Mouse (Mus musculus): ENCODE measurements at regions not wholly inside any gene's neighbourhood (a gene's known extent, or its start where the extent isn't known, plus 50 kb on each side); places are given as distances from the start of the nearest gene placed in this dataset.

DNA sequence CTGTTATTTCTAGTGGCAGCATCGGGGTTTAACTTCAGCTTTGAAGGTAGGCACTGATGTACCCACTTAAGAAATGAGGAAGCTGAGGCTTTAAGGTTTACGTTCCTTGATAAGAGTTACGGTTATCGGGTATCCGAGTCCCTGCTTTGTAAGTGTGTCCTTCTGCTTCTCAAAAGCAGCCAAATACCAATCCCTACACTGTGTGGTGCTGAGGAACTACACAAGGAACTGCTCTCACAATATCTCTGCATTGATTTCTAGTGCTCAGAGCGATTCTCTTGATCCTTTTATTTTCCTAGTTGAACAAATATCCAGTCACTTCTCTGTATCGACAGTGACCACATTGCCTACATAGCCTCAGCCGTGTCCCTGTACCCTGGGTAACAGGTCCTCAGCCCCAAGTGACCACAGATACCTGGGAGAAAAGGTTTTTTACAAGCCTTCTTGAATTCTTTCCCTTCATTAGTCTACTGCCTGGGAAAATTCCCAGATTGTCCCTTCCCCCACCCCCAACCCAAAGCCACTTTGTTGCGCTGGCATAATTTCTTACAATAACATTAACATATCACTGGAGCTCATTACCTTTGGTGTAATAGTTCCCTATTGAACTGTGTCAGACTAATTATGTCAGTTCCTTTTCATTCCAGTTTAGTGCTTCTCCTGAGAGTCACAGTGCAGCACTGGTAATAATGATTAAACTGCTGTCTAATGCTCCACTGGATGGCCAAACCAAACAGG lies 184.0 kb upstream of the Nlrp1b start:
- DNase-seq = no peak

DNA sequence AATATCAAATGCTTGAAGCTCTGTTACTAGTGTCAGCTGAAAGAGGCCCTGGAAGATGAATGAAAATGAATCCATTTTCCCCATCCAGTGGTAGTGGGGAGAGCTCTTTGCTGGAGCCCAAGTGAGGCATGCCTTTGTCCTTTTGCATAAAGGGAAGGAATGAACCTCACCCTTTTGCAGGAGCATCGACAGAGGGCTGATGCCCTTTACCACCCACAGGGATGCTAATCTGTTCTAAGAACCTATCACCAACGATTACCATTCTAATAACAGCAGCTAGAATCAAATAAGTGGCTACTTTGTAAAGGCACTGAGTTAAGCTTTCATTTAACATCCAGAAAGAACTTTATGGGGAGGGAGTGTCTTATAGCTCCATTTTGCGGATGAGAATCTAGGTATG lies 184.9 kb upstream of the Nlrp1b start:
- DNase-seq = no peak

DNA sequence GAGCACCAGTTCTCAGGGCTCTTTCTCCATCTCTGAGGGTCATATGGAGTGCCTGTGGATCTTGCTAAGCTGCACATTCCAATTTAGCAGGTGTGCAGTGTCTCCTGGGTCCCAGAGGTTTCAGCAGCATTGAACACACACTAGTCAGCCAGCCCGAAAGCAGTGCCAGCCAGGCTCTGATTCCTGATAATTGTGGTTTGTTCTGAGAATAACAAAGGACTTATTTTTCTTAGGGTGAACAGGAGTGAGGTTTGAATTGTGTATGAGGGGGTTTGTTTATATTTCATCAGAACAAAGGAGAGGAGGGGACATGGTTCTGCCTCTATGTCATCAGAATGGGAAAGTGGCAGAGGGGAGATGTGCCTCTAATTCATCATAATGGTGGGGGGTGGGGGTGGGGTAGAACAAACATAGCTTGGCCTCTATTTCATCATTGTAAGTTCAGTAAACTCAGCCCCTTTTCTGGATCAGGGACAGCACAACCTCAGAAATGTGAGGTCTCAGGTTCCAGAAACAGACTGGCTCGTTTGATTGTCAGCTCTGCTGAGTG lies 191.8 kb upstream of the Nlrp1b start:
- no peak for DNase-seq

DNA sequence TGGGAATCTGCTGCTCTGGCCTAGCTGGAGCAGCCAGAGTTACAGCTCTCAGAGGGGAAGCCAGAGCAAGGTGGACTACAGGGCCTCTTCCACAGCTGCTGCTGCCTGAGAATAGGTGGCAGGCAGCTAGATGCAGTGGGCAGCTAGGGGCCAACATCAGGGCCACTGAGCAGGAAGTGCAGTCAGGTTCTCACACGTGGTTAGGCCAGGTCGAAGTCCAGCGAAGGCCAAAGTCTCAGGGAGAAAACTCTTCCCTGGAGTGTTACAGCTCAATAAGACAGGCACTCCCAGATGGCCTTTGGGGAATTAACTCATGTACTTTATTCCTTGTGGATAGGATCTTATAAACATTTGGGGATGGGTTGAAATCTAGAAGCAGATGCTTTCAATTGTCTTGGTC lies 192.7 kb upstream of the Nlrp1b start:
- no peak for DNase-seq

DNA sequence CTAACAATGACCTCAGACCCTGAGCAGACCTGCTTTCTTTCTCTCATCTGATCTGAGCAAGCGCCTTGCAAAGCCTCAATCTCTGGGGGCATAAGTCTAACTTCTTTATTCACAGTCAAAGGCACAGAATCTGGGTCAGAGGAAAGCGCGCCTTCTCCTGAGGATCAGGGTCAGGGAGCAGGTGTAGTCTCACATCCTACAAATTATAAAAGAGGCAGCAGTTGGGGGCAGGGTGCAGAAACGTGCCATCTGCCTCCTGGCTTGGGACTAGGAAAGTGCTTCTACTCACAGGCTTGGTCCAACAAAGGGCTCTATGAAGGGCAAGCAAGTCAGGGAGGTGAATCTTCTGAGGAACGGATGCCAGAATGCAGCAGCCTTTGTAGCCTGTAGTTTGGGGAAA lies 194.3 kb upstream of the Nlrp1b start:
- no peak for DNase-seq

DNA sequence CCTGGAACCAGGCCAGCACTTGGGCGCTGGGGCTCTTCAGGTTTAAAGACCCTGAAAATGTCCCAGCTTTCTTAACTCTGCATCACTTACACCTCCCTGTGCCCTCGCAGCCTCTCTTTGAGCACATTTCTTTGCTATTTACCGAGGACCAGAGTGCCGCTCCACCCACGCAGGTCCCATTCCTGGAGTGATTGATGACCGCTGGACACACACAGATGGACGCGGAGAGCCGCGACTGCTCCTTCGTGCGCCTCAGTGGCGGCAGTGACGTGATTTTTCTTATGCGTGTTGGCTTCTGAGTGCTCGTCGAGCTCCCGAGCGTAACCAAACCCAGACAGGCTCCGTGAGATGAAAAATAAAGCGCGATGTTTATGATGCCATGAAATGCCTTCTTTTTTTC lies 199.2 kb upstream of the Nlrp1b start:
- no peak for DNase-seq

DNA sequence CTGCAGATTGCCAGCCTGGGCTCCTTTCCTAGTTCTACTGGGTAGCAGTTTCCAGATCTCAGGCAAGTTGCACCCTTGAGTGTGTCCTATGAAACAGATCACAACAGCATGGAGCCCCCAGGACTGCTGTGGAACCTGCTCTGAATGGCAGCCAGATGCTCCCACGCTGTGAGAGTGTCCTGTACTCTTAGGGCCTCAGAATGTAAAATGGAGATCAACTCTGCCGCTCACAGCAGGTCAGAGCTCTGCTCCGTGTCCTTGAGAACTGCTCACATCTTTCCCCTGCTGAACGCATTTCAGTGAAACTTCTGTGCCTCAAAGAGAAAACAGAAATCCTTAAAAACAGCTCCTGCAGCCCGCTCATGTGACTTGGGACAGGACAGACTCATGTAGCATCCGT lies 203.7 kb upstream of the Nlrp1b start:
- no peak for DNase-seq

DNA sequence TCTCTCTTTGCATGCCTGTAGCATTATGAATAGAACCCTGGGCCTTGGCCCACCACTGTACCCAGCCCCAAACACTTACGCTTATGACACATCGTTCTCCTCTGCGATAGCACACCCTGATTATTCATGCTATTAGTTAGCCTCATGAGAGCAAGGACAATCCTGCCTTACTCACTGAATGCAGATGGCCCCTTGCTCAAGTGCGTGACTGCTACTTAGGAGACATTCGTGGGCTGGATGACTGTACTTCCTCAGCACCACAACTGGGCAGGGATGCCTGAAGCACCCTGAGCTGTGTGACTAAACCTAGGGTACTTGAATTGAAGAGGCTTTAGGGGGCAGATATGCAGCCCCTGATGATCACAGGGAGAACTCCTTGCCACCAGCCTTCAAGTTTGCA lies 204.4 kb upstream of the Nlrp1b start:
- no peak for DNase-seq

DNA sequence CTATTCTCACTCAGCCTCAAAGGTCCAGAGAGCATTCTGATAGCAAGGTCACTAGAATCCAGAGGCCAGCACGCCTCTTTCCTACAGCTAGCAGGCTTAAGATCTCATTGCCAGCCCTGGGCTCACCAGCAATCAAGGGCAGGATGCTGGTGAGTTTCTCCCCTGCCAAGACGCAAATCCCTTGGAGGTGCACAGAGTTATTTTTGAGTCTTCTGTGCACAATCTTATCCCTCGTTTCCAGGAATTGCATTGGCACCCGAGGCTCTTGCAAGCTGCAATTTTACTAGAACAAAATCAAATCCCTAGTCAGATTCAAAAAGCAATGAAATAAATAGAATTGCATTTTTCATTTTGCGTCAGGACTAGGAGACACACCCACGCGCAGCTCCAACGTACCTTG lies 205.2 kb upstream of the Nlrp1b start:
- no peak for DNase-seq

DNA sequence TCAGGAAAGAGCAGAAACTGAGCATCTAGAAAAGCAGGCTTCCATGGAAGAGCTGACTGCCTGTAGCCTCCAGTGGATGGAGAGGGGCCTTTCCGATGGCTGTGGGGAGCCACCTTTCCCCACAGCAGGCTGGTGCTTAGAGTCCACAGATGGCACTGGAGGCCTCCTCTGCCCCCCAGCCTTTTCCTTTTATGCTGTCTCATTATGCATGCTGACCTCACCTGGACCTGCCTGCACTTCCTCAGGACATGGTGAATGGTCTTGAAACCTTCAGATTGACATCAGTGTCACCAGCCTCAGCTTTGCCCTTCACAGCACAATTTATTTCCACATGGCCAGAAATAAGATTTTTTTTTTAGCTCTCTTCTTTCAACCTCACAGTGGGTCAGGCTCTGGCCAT lies 205.8 kb upstream of the Nlrp1b start:
- DNase-seq = no peak

DNA sequence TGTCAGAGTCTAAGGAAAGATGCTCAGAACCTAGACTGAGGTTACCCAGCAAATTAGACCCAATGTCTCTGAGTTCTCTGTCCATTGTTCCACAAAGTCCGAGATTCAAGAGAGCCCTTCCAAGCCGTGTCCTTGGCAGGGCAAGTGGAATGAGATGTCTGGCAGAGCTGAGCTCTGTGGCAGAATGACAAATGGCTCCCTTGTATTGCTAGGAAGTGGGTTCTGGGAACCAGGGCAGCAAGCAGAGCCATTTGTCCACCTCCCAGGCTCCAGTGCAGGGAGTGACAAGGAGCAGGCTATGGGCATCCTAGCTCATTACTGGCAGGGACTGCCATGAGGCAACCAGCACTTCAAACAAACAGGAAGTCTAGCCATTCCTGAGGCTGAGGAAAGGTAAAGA lies 206.3 kb upstream of the Nlrp1b start:
- DNase-seq = peak; percentile 21

DNA sequence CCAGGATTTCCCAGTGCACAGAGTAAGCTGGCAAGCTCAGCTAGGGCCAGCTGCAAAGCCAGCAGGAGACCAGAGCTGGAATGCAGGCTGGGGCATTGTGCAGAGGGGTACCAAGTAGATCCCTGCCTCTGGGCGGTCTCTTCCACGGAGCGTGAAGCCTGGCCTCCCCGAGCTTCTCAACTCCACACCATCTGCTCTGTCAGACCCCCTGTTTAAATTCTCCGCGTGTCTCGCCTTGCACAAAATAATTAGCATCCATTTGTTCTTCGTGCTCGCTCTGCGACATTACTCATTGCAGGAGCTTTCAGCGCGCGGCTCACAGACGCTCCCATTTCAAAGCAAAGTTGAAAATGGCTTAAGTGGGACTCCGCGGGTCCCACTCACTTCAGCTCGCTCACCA lies 209.3 kb upstream of the Nlrp1b start:
- DNase-seq = no peak

DNA sequence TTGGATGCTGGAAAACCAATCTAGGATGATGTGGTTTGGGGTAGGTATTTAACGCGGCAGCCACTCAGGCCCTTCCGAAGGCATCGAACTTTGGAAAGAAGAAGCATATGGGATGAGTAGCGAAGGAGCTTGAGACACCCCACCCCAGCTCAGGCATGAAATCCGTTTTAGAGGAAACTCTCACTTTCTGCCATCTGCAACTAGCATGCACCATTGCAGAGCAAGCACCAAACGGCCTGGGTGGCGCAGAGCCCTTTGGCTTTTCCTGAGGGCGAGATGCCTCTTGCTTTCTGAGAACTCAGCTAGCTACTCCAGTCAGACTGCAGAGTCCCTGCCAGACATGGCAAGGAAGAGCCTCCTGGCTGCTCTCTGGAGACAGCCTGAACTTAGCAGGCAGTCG lies 209.9 kb upstream of the Nlrp1b start:
- no peak for DNase-seq

DNA sequence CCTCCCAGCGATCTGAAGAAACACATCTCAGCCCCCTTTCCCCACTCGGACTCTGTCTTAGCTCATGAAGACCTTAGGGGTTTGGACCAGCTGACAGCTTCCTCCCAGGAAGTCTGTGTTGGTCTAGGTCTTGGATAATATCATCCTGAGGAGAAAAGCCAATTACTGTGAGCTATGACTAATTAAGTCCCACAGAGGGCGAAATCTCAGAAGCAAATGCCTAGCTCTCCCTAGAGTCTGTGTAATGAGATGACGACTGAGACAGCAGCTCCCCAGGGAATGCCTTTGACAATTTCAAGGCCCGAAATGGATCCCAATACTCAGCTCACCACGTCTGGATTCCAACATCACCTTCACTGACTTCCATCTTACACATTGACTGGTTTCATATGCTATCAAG lies 213.5 kb upstream of the Nlrp1b start:
- DNase-seq = no peak

DNA sequence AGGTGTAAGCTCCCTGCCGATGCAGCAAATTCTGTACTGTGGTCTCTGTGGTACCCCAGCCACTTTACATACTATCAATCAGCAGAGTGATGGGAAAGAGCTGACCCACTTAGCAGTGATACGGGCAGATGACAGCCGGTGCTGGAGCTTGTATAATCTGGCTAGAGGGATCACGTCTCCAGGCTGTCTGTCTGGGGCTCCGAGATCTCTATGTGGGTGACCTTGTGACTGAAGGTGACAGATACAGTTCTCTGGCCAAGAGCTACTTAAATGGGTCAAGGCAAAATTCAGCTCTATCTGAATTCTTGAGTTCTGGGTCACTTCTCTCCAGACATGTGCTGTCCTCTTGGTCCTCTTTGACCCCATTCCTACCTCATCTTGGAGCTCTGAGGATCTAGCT lies 216.1 kb upstream of the Nlrp1b start:
- no peak for DNase-seq

DNA sequence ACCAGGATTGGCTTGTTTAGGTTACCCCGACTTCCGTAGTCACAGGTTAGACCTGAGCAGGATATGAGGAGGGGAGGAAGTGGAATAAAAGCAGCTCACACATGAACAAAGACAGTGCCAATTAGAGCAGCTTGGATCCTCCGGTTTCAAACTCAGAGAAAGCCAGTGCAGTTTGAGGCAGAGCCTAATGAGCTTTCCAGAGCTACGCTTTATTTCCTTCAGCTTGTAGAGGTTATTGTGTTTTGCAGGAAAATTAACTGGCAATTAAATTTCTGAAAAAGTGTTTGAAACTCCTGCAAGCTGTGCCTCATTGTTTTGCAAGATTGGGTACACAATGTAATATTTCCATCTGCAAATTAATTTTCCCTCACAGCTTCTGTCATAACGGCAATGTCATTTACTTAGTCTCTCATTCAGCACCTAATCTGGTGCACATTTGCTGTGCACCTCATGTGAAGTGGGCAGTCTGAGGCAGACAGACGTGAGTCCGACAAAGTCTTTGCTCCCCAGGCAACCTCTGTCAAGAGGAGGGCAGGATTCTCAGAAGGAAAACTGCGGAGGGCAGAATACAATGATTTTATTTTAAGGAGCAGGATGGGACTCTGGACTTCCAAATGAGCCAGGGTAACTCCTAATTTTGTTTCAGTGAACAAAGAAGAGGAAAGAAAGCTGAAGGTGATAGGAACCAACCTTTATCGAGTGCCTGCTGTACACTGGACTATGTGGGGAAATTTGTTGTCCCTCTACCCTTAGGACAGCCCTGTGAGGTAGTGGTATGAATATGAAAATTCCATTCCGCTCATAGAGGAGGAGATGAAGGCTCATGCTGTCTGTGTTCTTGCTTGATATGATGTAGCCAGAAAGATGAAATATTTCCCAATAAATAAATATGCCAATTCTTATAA lies 217.6 kb upstream of the Nlrp1b start:
- DNase-seq = no peak

DNA sequence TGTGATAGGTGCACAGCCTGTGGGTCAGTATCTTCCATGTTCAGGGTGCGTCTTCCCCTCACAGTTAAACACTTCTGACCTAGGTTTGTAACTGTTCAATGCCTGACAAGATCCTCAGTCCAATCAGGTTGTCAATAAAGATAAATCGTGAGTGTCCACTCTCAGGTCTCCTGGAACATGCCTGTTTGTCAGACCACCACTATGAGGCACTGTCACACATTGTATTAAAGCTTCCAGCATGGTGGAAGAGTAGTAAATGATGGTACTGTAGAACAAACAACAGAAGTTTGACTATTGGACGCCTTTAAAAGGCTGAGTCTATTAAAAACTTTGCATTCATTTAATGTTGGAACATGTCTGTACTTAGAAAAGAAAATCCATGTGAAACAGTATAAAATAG lies 249.6 kb upstream of the Nlrp1b start:
- DNase-seq = no peak

DNA sequence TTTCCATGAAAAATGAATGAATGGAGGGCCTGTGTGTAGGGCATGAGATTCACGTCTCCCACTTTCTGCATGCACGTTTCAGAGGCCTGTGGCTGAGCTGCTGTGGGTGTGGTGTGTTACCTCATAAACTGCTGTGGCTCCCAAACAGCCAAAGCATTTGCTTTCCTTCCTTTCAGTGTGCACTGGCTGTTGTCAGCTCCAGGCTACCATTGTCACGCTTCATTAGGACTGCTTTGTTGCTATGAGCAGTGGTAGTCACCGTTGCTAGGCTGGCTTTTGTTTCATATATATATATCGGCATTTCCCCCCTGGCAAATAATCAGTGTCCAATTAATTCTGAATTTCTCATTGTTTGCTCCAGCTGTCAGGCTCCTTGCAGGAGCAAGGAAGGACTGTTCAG lies 251.9 kb upstream of the Wscd1 start:
- DNase-seq = no peak

DNA sequence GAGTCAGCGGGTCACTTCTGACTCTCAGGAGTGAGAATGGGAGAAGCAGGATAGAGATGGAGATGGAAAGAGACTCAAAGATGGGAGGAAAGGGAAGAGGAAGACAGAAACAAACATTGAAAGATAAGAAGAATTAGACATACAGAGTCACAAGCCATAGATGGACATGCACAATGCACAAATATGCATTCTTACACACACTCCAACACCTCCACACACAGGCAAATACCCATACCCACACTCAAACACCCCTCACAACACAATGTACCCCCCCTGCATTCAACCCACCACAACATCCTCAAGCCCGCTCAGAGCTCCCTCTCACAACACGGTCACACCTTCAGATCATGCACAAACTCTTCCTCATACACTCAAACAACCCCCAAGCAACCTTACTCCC lies 251.4 kb upstream of the Wscd1 start:
- no peak for DNase-seq

DNA sequence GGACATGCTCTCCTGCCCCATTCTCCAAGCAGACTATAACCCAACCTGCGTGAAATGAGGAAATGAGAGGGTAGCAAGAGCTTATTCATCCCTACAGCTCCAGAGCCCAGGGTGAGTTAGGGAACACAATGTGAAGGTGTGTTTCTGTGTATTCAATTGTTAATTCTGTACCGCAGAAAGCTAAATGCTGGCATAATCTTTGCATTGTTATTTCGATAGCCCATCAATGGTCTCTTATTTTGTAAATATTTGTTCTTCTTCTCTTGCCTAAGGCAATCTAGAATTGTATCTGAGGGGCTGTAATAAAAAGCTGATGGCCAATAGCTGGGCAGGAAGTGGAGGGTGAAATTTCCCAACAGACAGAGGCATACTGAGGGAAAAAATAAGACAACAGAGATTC lies 247.6 kb upstream of the Wscd1 start:
- DNase-seq = no peak

DNA sequence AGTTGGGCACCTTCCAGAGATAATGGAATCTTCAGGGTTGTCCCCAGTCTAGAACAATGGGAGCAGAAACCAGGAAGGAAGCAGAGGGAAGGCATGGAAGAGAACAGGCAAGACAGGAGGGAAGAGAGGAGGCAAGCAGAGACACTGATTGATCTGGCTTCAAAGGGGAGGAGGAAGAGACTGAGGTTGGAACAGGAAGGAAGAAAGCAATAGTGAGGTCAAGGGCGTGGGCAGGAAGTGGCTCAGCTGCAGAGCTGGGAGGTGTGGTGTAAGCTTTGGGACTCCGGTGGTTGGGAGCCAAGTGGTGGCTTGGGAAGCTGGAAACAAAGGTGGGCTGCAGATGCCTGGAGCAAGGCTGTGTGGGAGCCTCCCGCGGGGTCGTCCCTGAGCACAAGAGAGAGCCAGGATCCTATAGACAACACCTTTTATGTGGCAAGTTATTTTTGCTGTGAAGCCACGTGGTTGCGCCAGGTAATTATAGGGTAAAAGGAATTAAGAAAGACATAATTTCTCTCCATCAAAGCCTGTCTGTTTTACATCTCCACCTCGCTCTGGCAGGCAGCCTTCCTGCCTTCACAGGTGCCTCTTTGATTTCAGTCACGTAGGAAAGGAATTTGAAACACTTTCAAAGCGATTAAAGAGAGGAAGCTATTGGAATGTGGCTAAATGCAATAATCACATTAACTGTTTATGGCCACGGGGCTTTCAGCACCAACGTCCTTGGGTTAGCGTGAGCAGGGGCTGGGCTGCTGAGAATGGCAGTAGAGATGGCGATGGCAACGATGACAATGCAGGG lies 237.3 kb upstream of the Wscd1 start:
- DNase-seq = no peak

DNA sequence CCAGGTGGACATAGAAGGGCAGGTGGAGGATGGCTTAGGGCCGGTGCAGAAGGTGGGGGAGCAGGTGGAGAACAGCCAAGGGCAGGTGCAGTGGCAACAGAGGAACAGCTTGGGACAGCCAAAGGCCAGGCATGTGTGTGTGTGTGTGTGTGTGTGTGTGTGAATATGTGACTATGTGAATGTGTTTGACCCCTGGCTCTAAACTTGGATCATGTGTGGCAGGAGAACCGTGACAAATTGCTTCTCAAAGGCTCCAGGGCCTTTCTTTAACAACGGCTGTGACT lies 236.7 kb upstream of the Wscd1 start:
- peak; percentile 9 for DNase-seq

DNA sequence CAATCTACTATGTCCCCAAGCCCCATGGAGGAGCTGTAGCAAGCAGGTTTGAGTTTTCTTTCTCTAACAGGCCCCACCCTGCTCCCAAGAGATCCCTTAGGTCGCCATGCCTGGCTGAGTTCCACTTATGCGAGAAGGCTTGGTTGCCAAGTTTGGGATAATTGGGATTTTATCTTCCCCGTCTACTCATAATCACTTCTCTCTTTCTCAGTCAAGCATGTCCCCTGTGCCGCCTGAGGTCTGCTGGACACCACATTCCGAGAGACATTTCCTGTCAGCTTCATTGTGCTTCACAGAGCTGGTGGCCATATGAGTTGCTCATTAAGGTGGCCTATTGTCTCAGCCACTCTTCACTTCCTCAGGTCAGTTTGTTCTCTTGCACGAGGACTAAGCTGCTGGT lies 234.5 kb upstream of the Wscd1 start:
- DNase-seq = no peak

DNA sequence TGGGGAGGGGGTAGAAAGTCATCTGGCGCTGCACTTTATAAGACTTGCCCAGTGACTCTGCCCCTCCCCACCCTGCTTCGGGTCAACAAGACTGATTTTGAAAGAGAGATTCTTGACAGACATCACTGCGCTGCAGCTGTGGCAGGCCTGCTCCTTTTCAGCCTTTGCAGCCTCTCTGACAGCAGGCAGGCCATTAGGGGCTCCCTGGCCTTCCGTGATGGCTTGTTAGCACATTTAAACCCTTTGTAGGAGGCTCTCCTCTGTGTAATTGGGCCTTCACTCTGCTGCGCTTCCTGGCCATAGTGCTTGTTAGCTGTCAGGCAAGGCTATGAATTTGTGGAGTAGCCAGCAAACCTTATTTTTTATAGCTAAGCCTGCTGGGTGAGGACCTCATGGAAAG lies 232.3 kb upstream of the Wscd1 start:
- no peak for DNase-seq
